Mouse (Mus musculus): ENCODE results near the gene Smagp. TPM values are rescaled to one million over a fixed set of nuclear protein-coding genes. Genes with fewer than 3 reads are reported as not detected.

Gene Smagp
- total RNA-seq, 2 experiments from 2014 or later: 14.8 to 17.1 TPM

Small RNAs within 50 kb of the gene (microRNA-seq; reads per million reads assigned to microRNA genes)
- gene Mir6961: 0 reads per million in 2 experiments

Other genes starting within 250 kb of the Smagp start
- not detected for gene Gm5475, start 214.8 kb downstream of the Smagp start, total RNA-seq (2021)
- 10 to 100 TPM; 53.6 to 58.2 TPM for gene Slc11a2, start 211.9 kb downstream of the Smagp start, total RNA-seq (2021)
- gene Letmd1, start 167.9 kb downstream of the Smagp start, total RNA-seq (2021): 10 to 100 TPM; 12.8 to 20.4 TPM
- 1 to 10 TPM; 3.1 to 3.2 TPM for gene Csrnp2, start 141.5 kb downstream of the Smagp start, total RNA-seq (2021)
- 10 to 100 TPM; 14.3 to 15.8 TPM for gene Tfcp2, start 84.9 kb downstream of the Smagp start, total RNA-seq (2021)
- 10 to 100 TPM; 13.2 to 14.6 TPM for gene Pou6f1, start 37.0 kb downstream of the Smagp start, total RNA-seq (2021)
- gene Dazap2, start 21.6 kb downstream of the Smagp start, total RNA-seq (2021): 100 to 1,000 TPM; 146 to 158 TPM
- gene Bin2, start 32.6 kb upstream of the Smagp start, total RNA-seq (2021): 1 to 10 TPM; 1.8 to 3.9 TPM
- 1 to 10 TPM in 1 of 2 experiments, under 1 TPM in 1; 0.51 to 1.1 TPM for gene Cela1, start 51.0 kb upstream of the Smagp start, total RNA-seq (2021)
- 1 to 10 TPM; 1.5 to 1.8 TPM for gene Galnt6, start 92.4 kb upstream of the Smagp start, total RNA-seq (2021)
- gene Slc4a8, start 124.8 kb upstream of the Smagp start, total RNA-seq (2021): 1 to 10 TPM; 4.4 to 6.9 TPM
- under 1 TPM; 0.48 to 0.76 TPM for gene Scn8a, start 232.9 kb upstream of the Smagp start, total RNA-seq (2021)

All from heart, postnatal 14 days (tissue).